In the genomic region with DNA sequence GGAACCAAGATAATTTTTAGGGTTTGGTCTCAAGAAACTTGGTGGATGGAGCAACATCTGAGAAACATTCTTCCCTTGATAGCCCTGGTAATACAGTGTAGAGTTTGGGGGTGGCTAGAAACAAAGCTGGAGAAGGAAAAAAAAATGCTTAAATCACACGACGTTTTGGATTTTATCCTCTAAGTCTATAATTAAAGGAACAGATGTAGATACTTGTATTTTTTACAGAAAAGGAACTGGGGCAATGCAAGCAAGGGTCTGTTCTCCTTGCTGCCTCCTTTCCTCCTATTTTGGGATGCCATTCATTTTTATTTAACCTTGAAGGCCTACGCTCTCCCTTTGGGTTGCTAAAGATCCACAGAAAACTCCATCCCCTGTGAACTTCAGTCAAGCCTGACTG, we compare ENCODE assay signal across 20 mouse cellular contexts.
"Had no signal": no experiment of that assay in that cellular context is flagged by ENCODE, and none has a peak within 500 bp of the region (broad histone marks: within the 10 kb centered on the region; RNA-seq: fewer than 3 reads in every experiment).

No protein-coding gene starts in this region.

- H3K4me2 ChIP-seq: liver, embryonic 13.5 days; liver, embryonic 15.5 days; lung, embryonic 14.5 days; midbrain, embryonic 11.5 days; midbrain, embryonic 13.5 days; midbrain, embryonic 15.5 days; neural tube, embryonic 13.5 days; neural tube, embryonic 15.5 days had no signal

- ATAC-seq: midbrain, embryonic 13.5 days; midbrain, embryonic 15.5 days had no signal

- H3K27ac ChIP-seq: liver, embryonic 13.5 days; liver, embryonic 15.5 days; midbrain, embryonic 13.5 days; midbrain, embryonic 15.5 days; neural tube, embryonic 13.5 days; neural tube, embryonic 15.5 days had no signal

- H3K9ac ChIP-seq: liver, embryonic 13.5 days; liver, embryonic 15.5 days; lung, embryonic 14.5 days; midbrain, embryonic 13.5 days; midbrain, embryonic 15.5 days; neural tube, embryonic 13.5 days; neural tube, embryonic 15.5 days had no signal

- H3K27me3 ChIP-seq: liver, embryonic 13.5 days; liver, embryonic 15.5 days; midbrain, embryonic 13.5 days; midbrain, embryonic 15.5 days; neural tube, embryonic 13.5 days; neural tube, embryonic 15.5 days had no signal

- H3K4me1 ChIP-seq: liver, embryonic 13.5 days; liver, embryonic 15.5 days; midbrain, embryonic 13.5 days; neural tube, embryonic 13.5 days; neural tube, embryonic 15.5 days had no signal

- H3K36me3 ChIP-seq: liver, embryonic 13.5 days; liver, embryonic 15.5 days; midbrain, embryonic 13.5 days; midbrain, embryonic 15.5 days; neural tube, embryonic 13.5 days; neural tube, embryonic 15.5 days had no signal

- DNase-seq: liver, embryonic 13.5 days; lung, adult 18-20 months; lung, embryonic 14.5 days; lung, postnatal 10 days; lung, postnatal 4 days; retina, postnatal 1 day; right cerebral cortex, adult 18-20 months; right cerebral cortex, postnatal 25 days; right cerebral cortex, postnatal 4 days; spleen, adult 18-20 months; thymus, adult 2 months; thymus, postnatal 25 days; thymus, postnatal 4 days had no signal

- H3K9me3 ChIP-seq: liver, embryonic 13.5 days; liver, embryonic 15.5 days; midbrain, embryonic 13.5 days; midbrain, embryonic 15.5 days; neural tube, embryonic 13.5 days; neural tube, embryonic 15.5 days had no signal

- H3K4me3 ChIP-seq: liver, embryonic 13.5 days; liver, embryonic 15.5 days; midbrain, embryonic 13.5 days; midbrain, embryonic 15.5 days; myocyte; neural tube, embryonic 13.5 days; neural tube, embryonic 15.5 days had no signal
